Mouse (Mus musculus): ENCODE measurements around the gene Cd302.

The Cd302 gene

DNA sequence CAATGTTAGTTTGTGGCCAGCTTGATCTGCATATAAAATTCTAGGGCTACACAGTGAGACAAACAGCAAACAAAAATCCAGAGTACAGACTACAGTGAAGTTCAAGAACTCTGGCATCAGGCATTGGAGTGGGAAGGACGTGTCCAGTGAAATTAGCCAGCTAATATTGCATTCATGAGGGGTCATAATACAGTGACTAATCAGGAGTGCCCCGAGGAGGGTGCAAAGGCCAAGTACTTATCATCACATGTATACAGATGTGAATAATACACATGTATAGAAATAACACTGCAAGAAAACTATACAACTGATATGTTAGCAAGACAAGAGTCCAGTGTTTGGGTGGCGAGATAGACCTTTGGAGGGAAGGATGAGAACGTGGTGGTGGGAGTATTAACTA, 31.5 kb downstream of the Cd302 start:
- no peak for DNase-seq

GRCm38 (mm10) chr2:60234506-60234905, 49.8 kb downstream of the Cd302 start:
- DNase-seq = no peak

DNA sequence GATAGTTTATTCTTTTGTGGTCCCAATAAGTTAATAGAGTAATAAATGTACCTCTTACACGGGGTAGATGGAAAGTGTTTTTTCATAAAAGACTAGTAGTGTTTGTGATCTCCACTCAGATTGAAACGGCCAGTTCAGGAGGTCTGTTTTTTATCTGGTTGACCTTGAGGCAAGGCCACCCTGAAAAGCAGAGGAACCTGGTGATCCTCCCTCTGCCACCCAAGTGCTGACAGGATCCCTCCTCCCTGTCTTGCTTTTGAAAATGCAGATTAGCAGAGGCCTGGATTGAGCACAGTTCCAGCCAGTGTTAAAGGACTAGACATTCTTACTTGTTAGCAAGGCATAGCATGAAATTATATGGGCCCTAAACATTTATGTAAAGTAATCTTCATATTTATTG, 51.1 kb downstream of the Cd302 start:
- no peak for DNase-seq

- DNase-seq = no peak
These were observed 53.9 kb downstream of the Cd302 start for GRCm38 (mm10) chr2:60230361-60230760.

GRCm38 (mm10) chr2:60228470-60228869, 55.8 kb downstream of the Cd302 start:
- no peak for DNase-seq

DNA sequence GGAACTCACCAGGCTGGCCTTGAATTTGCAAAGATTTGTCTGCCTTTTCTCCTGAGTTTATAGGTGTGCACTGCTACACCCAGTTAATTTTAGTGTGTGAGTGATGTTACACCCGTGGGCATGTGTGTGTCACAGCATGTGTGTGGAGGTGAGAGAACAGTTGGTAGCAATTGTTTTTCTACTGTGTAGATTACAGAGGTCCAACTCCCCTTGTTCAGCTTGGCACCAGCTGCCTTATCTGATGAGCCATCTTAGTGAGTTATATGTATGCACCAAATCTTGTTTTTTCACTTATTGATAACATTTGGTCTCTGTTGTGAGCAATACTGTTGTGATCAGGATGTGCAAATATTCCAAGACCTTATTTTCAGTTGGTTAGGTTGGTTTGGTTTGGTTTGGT, 60.8 kb downstream of the Cd302 start:
- no peak for DNase-seq

- no peak for DNase-seq
These were observed 62.3 kb downstream of the Cd302 start for GRCm38 (mm10) chr2:60221954-60222353.

GRCm38 (mm10) chr2:60221236-60221635, 63.1 kb downstream of the Cd302 start:
- peak; percentile 50 for DNase-seq

- DNase-seq = no peak
These were observed 66.7 kb downstream of the Cd302 start for GRCm38 (mm10) chr2:60217620-60218019.

GRCm38 (mm10) chr2:60216547-60217153, 67.6 kb downstream of the Cd302 start:
- DNase-seq = no peak

GRCm38 (mm10) chr2:60214683-60215082, 69.6 kb downstream of the Cd302 start:
- DNase-seq = no peak

DNA sequence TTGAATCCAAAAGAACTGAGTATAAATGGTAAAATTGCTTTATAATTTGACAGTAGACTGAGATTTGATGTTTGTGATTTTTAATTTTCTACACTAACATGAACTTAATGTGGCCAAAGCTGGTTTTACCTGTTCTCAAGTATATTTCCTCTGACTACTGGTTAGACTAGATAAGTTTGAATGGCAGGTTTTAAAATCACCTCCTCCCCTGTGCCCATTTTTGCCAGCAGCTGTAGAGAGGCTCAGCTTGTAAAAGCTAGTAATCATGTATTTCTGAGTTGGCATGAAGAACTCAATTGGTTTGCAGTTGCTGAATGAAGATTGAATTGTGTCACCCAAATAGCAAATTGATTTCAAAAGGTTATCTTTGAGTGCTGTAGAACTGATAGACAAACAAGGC, 71.8 kb downstream of the Cd302 start:
- no peak for DNase-seq

DNA sequence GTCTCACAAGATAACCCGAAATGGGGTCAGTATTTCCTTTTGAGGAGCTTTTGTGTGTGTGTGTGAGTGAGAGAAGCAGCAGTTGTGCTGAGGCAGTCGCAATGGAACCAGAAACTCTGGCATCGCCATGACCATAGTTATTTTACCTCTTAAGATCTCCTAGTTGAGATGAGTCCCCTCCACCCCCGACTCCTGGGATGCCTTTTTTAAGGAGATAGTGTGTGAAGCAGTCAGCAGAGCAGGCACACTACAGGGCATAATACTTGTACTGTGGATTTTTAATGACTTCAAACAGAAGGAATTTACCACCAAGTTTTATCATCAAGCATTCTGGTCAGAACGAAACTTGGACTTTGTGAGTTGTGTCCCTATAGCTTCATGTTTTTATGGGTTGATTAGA, 73.5 kb downstream of the Cd302 start:
- DNase-seq = peak; percentile 39

DNA sequence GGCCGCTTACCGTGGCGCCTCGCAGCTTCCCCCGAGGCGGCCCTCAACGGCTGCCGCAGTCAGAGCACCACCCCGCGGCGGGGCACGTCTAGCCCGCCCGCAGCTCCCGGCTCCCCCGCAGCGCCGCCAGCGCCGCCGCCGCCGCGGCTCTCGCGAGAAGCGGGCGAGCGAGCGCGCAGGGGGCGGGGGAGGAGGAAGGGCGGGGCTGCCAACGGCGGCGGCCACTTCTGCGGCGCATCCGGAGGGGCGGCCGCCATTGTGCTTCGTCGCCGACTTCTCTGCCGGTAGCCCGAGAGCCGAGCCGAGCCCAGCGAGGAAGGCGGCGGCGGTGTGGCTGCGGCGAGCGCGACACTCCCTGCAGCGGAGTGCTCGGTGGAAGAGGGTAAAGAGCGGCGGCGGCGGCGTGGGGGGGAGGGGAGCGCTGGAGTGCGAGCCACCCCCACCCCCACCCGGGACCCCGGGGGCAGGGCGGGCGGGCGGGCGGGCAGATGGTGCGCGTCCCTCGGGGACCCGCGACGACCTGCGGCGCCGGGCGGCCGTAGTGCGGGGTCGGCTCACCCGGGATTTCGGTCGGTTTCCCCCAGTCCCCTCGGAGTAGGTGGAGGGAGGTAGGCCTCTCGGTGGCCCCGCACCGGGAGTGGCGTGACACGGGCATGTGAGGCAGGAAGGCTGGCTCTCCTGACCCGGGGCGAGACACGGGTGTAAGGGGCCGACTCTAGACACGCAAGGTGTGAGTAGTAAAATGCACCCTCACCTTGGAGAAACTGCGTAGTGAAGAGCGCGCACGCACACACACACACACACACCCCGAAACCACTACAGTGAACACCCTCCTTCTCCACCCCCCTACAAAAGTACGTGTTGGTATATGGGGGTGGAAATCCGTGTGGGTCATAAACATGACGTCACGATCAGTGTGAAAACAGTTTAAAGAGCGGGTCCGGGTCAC, 74.3 kb downstream of the Cd302 start, which contains the start of the genes Baz2b and March7:
Gene Baz2b (minus strand): TSS at position 137 of the 949 bp plus-strand sequence.
Gene March7 (plus strand): TSS at position 185 of the 949 bp plus-strand sequence.
- DNase-seq = peak; percentile 79

GRCm38 (mm10) chr2:60209122-60209611, 75.1 kb downstream of the Cd302 start:
- DNase-seq = peak; percentile 63

DNA sequence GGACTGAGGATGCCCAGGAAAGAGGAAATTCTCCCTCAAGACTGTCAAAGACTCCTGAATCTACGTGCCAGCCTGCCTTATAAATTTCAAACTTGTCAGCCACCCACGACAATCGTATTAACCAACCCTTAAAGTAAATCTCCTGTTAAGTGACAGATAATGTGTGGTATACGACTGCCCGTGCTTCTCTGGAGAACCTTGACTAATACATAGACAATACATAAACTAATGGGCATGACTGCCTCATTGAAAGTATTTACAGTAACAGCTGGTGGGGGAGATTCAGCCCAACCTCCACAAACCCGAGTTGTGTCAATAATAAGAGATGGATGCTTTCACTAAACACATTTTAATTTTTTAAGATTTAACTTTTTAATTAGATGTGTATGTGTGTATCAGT, 78.5 kb downstream of the Cd302 start:
- no peak for DNase-seq

GRCm38 (mm10) chr2:60204162-60204561, 80.1 kb downstream of the Cd302 start:
- no peak for DNase-seq

- DNase-seq = no peak
These were observed 80.6 kb downstream of the Cd302 start for GRCm38 (mm10) chr2:60203733-60204132.

DNA sequence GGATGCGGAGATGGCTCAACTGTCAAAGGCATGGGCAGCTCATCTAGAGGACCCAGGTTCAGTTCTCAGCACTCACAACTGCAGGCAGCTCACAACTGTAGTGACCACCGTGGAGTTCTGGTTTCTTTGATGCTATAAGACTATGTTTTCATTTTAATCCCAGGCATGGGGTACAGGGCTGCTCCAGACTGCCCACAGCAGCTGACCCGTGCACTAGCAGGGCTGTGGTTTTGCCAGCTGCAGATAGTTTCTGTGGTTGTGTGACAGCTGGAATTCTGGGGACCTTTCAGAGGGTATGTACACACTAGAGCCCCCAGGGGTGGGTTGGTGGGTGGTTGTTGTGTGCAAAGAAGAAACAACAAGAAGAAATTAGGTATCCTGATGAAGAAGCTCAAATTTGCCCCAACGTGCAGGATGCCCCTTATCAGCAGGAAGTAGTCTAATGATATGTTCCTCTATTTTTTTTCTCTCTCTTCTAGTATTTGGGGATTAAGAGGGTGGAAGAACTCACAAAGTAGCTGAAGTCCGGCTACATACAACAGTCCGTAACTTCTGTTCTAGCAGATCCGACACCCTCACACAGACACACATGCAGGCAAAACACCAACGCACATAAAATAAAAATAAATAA, 81.3 kb downstream of the Cd302 start:
- DNase-seq = no peak

Data from cerebellum, adult 9-10 months (tissue).